Mouse (Mus musculus) heart, postnatal 0 days (tissue): ENCODE measurements around the gene Fam172a. TPM values are rescaled to one million over a fixed set of nuclear protein-coding genes. Genes with fewer than 3 reads are reported as not detected.

ENCODE experiments used
- ATAC-seq: fragments of 200-750 bp; cut with Nextera tagmentation; 2 replicates; pipeline ENCODE4 v1.8.0; 2017; ENCODE audit warnings: low read depth, moderate number of reproducible peaks, moderate library complexity; ENCODE audit not compliant: insufficient read depth
- DNase-seq: peaks from one replicate; pipeline ENCODE4 v3.0.0-alpha.2; 2016; ENCODE audit warnings: low spot score
- H3K27ac ChIP-seq: fragments of 300-500 bp; sonication (generic); 2 replicates; pipeline ENCODE4 v1.5.1; 2014; ENCODE audit warnings: low read depth, mild to moderate bottlenecking
- H3K27me3 ChIP-seq: fragments of 300-500 bp; sonication (generic); 2 replicates; pipeline ENCODE4 v1.6.1; 2014; ENCODE audit warnings: low read length, mixed read lengths; ENCODE audit not compliant: control insufficient read depth, insufficient read depth
- H3K36me3 ChIP-seq: fragments of 300-500 bp; sonication (generic); replicated peaks from 2 replicates; pipeline ENCODE4 v1.6.1; 2014; ENCODE audit warnings: low read length, mixed read lengths; ENCODE audit not compliant: control insufficient read depth, insufficient read depth
- H3K4me1 ChIP-seq: fragments of 300-500 bp; sonication (generic); 2 replicates; pipeline ENCODE4 v1.6.1; 2014; ENCODE audit warnings: antibody characterized with exemption; ENCODE audit not compliant: control insufficient read depth, insufficient read depth
- H3K4me2 ChIP-seq: fragments of 300-500 bp; sonication (generic); 2 replicates; pipeline ENCODE4 v1.6.1; 2014; ENCODE audit warnings: low read depth, mild to moderate bottlenecking, low read length, moderate library complexity
- H3K4me3 ChIP-seq: fragments of 300-500 bp; sonication (generic); 2 replicates; pipeline ENCODE4 v1.5.1; 2014; ENCODE audit warnings: low read depth, low read length
- H3K9ac ChIP-seq: fragments of 300-500 bp; sonication (generic); replicated peaks from 2 replicates; pipeline ENCODE4 v1.6.1; 2014; ENCODE audit warnings: low read depth, low read length, mixed read lengths
- H3K9me3 ChIP-seq: fragments of 300-500 bp; sonication (generic); replicated peaks from 2 replicates; pipeline ENCODE4 v1.6.1; 2016; ENCODE audit warnings: low read length; ENCODE audit not compliant: control insufficient read depth
- CTCF ChIP-seq: IDR thresholded peaks from 2 replicates; pipeline ENCODE4 v1.5.1; 2016; ENCODE audit warnings: antibody characterized with exemption, control low read depth, low read depth
- EP300 ChIP-seq: IDR thresholded peaks from 2 replicates; pipeline ENCODE4 v1.6.1; 2016; ENCODE audit warnings: antibody characterized with exemption, low read depth
- WGBS: fragments of 180-500 bp; shearing (Covaris S2); extraction: QIAGEN DNeasy Blood & Tissue Kit; methylation state at CpG from one replicate; pipeline ENCODE4 v1.1.7; 2014; 5-methylcytosine and 5-hydroxymethylcytosine counted together
- polyA plus RNA-seq: library from polyadenylated mRNA; unstranded; fragments of >200 nt; fragmentation: Nextera tagmentation; extraction: Ambion mirVana; gene quantifications from 2 replicates; pipeline ENCODE4 v1.2.1, GENCODE M21; 2015
- total RNA-seq: library from RNA; depleted of rRNA; stranded (reverse); fragments of >200 nt; gene quantifications from 2 replicates; pipeline ENCODE4 v1.2.3, GENCODE M21; 2014; ENCODE audit warnings: low replicate concordance

Gene Fam172a
- total and polyA plus RNA-seq, 2 experiments from 2014 or later = 11.2 to 14.8 TPM

DNA sequence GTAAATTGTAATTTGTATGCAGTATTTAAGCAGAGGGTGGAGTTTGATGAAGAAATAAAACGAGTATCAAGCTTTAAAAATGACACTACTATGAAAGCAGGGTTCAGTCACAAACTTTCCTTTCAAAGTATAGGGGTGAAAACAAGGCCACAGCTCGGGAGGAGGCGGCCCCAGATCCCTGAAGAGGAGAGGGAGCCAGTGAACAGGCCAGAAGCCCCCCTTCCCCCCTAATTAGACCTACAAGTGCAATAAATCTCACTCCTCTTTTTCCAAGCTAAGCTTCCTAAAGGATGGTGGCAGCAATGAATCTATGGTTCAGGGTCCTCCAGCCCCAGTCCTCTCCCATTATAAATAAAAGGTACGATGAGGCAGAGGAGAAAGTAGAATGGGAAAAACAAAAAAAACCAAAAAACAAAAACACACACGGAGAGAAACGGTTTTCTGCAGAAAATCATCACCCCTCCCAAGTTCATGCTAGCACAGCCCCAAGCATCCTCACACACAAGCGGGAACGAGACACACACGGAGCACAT is 495.5 kb downstream of the Fam172a start:
- ATAC-seq (no peak), DNase-seq (no peak)
- Histone ChIP-seq H3K27me3 (peaks cover 67% of the 10 kb centered on the region), H3K27ac (no peak overlapping the region), H3K4me1 (peaks cover 15% of the 10 kb centered on the region; the same call in 1 of the 2 replicates), H3K9me3 (no peaks in the 10 kb centered on the region), H3K4me3 (peak overlapping the region; percentile 73), H3K9ac (peak overlapping the region; percentile 62; the same call in 1 of the 2 replicates), H3K4me2 (peak overlapping the region; percentile 99), H3K36me3 (no peaks in the 10 kb centered on the region)
- 13% methylated on average over 9 of the region's 9 CpGs for WGBS
- TF ChIP-seq CTCF = no peak
- TF ChIP-seq EP300 = no peak

DNA sequence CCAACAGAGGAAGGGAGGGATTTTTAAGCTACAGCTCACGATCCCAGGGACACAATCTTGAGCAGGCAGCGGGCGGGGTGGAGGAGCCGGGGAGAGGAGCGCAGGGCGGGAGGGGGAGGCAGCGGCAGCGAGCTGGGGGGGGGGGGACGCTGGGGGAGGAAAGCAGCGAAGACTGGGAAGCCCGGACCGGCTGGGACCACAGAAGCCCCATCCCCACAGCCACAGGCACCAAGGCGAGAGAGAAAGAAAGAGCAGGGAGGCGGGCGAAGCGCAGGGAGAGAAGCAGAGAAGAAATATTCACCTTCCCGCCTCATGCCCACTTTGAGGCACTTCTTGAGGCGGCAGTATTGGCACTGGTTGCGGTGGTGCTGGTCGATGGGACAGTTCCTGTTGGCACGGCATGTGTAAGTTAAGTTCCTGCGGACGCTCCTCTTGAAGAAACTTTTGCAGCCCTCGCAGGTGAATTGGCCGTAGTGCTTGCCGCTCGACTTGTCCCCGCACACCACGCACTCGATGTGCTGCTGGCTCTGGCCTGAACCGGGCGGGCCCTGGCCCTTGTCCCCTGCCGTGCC is 496.1 kb downstream of the Fam172a start:
- no peak for DNase-seq
- peak overlapping the region; percentile 99 for H3K4me2 ChIP-seq
- H3K27me3 ChIP-seq = peaks cover 68% of the 10 kb centered on the region
- 0 out of 2 replicates have a peak, but pooled peaks have one; percentile 19 for ATAC-seq
- H3K36me3 ChIP-seq = no peaks in the 10 kb centered on the region
- no peaks in the 10 kb centered on the region for H3K9me3 ChIP-seq
- TF ChIP-seq EP300 (no peak), CTCF (no peak)
- WGBS = under 1% methylated on average over 30 of the region's 33 CpGs
- peak overlapping the region; percentile 85 for H3K27ac ChIP-seq
- peaks cover 18% of the 10 kb centered on the region; the same call in 1 of the 2 replicates for H3K4me1 ChIP-seq
- H3K9ac ChIP-seq = peak overlapping the region; percentile 62
- peak overlapping the region; percentile 73 for H3K4me3 ChIP-seq

DNA sequence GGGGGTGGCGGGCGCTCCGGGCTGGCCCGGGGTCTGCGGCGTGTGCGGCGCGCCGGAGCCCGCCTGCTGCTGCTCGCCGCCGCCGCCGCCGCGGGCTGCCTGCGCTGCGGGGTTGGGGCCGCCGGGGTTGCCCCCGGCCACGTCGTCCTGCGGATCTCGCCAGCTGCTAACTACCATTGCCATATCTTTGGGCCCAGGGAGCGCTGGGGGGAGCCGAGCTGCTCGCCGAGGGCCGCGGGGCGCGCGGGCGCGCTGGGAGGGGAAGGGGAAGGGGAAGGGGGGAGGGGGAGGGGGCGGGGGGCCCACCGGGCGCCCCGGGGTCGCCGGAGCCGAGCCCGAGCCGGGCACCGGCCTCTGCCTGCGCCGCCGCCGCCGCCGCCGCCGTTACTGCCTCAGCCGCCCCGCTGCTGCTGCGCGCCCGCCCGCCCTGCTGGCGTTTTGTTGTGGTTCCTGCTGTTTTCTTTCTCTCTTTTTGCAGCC is 496.6 kb downstream of the Fam172a start:
- ATAC-seq = no peak
- TF ChIP-seq EP300 (no peak), CTCF (no peak)
- H3K4me3 ChIP-seq = peak overlapping the region; percentile 73
- H3K36me3 ChIP-seq = no peaks in the 10 kb centered on the region
- H3K9ac ChIP-seq = peak overlapping the region; percentile 62
- peaks cover 18% of the 10 kb centered on the region; the same call in 1 of the 2 replicates for H3K4me1 ChIP-seq
- DNase-seq = no peak
- H3K9me3 ChIP-seq = no peaks in the 10 kb centered on the region
- 0% methylated on average over 21 of the region's 63 CpGs for whole genome bisulfite sequencing
- peak overlapping the region; percentile 99 for H3K4me2 ChIP-seq
- peak overlapping the region; percentile 85 for H3K27ac ChIP-seq
- H3K27me3 ChIP-seq = peaks cover 65% of the 10 kb centered on the region

DNA sequence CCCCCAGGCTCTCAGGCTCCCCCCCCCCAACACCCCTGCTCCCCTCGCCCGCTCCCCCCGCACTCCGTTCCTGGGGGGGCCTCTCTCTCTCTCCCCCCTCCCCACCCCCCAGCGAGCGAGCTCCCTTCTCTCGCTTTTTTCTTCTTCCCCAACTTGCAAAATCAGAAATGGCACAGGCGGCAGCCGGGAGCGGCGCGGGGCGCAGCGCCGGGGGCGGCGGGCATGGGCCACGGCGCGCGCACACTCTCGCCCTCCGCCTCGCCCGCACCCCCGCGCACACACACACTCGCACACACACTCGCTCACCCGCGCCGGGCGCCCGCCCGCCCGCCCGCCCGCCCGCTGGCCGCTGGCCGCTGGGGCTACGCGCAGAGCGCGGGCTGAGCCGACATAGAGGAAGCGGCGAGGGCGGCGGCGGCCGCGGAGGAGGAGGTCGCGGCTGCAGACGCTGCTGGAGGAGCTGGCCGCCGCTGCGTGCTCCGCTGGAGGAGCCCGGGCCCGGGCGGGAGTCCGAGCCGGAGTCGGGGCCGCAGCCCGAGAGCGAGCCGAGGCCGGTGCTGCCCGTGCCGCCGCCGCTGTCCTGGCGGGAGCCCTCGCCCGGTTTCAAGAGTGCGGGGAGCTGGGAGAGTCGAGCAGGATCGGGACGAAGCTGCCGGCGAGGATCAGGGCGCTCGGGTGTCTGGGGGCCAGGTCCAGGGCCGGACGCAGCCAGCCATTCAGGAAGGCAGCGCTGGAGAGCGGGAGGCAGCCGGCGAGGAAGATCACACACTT is 497.2 kb downstream of the Fam172a start:
- ATAC-seq (peak; percentile 31), DNase-seq (no peak)
- Histone ChIP-seq H3K27ac (peak overlapping the region; percentile 85), H3K4me3 (peak overlapping the region; percentile 73), H3K36me3 (no peaks in the 10 kb centered on the region), H3K4me1 (peaks cover 18% of the 10 kb centered on the region; the same call in 1 of the 2 replicates), H3K4me2 (peak overlapping the region; percentile 99), H3K9ac (peak overlapping the region; percentile 62), H3K9me3 (no peaks in the 10 kb centered on the region), H3K27me3 (peaks cover 63% of the 10 kb centered on the region)
- TF ChIP-seq EP300 (no peak), CTCF (no peak)
- WGBS = under 1% methylated on average over 71 of the region's 92 CpGs

DNA sequence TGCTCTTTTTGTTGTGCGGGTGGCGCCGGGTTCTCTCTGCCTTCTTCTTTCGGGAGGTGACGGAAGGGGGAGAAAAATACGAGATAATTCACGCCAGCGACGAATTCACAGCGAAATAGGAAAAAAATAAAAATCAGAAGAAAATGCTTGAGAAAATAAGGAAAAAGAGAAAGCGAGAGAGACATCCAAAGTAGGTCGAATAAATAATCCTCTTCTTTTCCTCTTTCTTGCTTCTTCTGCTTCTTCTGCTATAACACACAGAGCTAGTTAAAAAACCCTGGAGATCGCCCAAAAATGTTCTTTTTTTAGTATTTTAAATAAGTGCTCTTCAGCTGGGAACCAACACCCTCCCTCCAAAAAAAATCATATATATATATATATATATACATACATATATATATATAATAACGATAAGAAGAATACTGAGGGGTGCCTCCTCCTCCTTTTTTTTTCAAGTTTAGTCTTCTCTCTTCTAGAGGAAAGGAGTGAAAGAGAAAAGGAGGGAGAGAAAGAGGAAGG is 497.9 kb downstream of the Fam172a start, which contains the start of gene Nr2f1:
Gene Nr2f1 (minus strand): TSS at position 116 of the 519 bp plus-strand sequence.
- under 1% methylated on average over 14 of the region's 14 CpGs for WGBS
- peaks cover 61% of the 10 kb centered on the region for H3K27me3 ChIP-seq
- peak within 1 kb of the TSS; percentile 99 for H3K4me2 ChIP-seq
- H3K9me3 ChIP-seq = no peaks in the 10 kb centered on the region
- H3K4me3 ChIP-seq = peak within 1 kb of the TSS; percentile 73
- no peak for TF ChIP-seq CTCF
- TF ChIP-seq EP300 = no peak
- DNase-seq (no peak), ATAC-seq (no peak)
- H3K4me1 ChIP-seq = peaks cover 18% of the 10 kb centered on the region; the same call in 1 of the 2 replicates
- H3K36me3 ChIP-seq = no peaks in the 10 kb centered on the region
- H3K27ac ChIP-seq = peak within 1 kb of the TSS; percentile 85
- H3K9ac ChIP-seq = peak within 1 kb of the TSS; percentile 62
